Mouse (Mus musculus) gonadal fat pad, adult 2 months (tissue): ENCODE results near the gene Pnpla6. TPM values are rescaled to one million over a fixed set of nuclear protein-coding genes. Genes with fewer than 3 reads are reported as not detected.
A peak's percentile ranks its signal among the peaks of the same experiment; 100 is the strongest.

Experiments
- DNase-seq: peaks from one replicate; pipeline ENCODE4 v3.0.0-alpha.2; 2012; ENCODE audit warnings: low read depth
- polyA plus RNA-seq: library from polyadenylated mRNA; depleted of rRNA; stranded (reverse); fragments of >200 nt; gene quantifications from 2 replicates; pipeline ENCODE4 v1.2.3, GENCODE M21; 2012; rRNA removed

The Pnpla6 gene
- polyA plus RNA-seq, result 79.4 and 87.8 TPM in 2 replicates

- DNase-seq, result peak; percentile 30
Observed at GRCm38 (mm10) chr8:3515260-3515671, at the start of gene Pnpla6. Pnpla6 (plus strand) TSS chr8:3515384.

- peak; percentile 81 for DNase-seq
Observed at GRCm38 (mm10) chr8:3467006-3467885, 47.9 kb upstream of the Pnpla6 start, which contains the start of gene Pex11g. Pex11g (minus strand) TSS chr8:3467680.

GRCm38 (mm10) chr8:3467886-3468545 lies 47.2 kb upstream of the Pnpla6 start:
- DNase-seq, result no peak

- no peak for DNase-seq
Observed at GRCm38 (mm10) chr8:3468838-3469237, 46.3 kb upstream of the Pnpla6 start.

- DNase-seq, result no peak
Observed at GRCm38 (mm10) chr8:3470562-3470961, 44.6 kb upstream of the Pnpla6 start, which contains the start of gene Tex45. Tex45 (plus strand) TSS chr8:3470862.

GRCm38 (mm10) chr8:3475715-3476429 lies 39.3 kb upstream of the Pnpla6 start:
- DNase-seq, result no peak

- no peak for DNase-seq
Observed at GRCm38 (mm10) chr8:3480221-3480785, 34.9 kb upstream of the Pnpla6 start.

GRCm38 (mm10) chr8:3481605-3482004 lies 33.6 kb upstream of the Pnpla6 start:
- no peak for DNase-seq

GRCm38 (mm10) chr8:3482240-3482740 lies 32.9 kb upstream of the Pnpla6 start:
- no peak for DNase-seq

GRCm38 (mm10) chr8:3483546-3483945 lies 31.6 kb upstream of the Pnpla6 start:
- no peak for DNase-seq

- no peak for DNase-seq
Observed at GRCm38 (mm10) chr8:3485192-3485591, 30.0 kb upstream of the Pnpla6 start.

GRCm38 (mm10) chr8:3492901-3493844 lies 22.0 kb upstream of the Pnpla6 start, which contains the start of gene Zfp358:
Zfp358 (plus strand) TSS chr8:3493138.
- DNase-seq, result no peak

GRCm38 (mm10) chr8:3493845-3494208 lies 21.4 kb upstream of the Pnpla6 start:
- no peak for DNase-seq

GRCm38 (mm10) chr8:3495578-3496427 lies 19.4 kb upstream of the Pnpla6 start:
- DNase-seq, result no peak

- DNase-seq, result no peak
Observed at GRCm38 (mm10) chr8:3496428-3496748, 18.8 kb upstream of the Pnpla6 start.

GRCm38 (mm10) chr8:3498583-3498982 lies 16.6 kb upstream of the Pnpla6 start:
- DNase-seq, result no peak

- DNase-seq, result no peak
Observed at GRCm38 (mm10) chr8:3499751-3500150, 15.4 kb upstream of the Pnpla6 start.

- DNase-seq, result no peak
Observed at GRCm38 (mm10) chr8:3500235-3501090, 14.7 kb upstream of the Pnpla6 start, which contains the start of gene Mcoln1. Mcoln1 (plus strand) TSS chr8:3500457.

- no peak for DNase-seq
Observed at GRCm38 (mm10) chr8:3502217-3502616, 13.0 kb upstream of the Pnpla6 start.
